Mouse (Mus musculus): ENCODE results near the gene Tango2.

Tango2 gene

GRCm38 (mm10) chr16:18383045-18383726, 35.3 kb upstream of the Tango2 start:
- DNase-seq (ENCODE audit: low read depth in 2 of 2, low spot score in 2 of 2): no peak

- no peak for DNase-seq (ENCODE audit: low read depth in 2 of 2, low spot score in 2 of 2)
Observed at GRCm38 (mm10) chr16:18381621-18382258, 33.8 kb upstream of the Tango2 start.

GRCm38 (mm10) chr16:18380495-18381063, 32.7 kb upstream of the Tango2 start:
- no peak for DNase-seq (ENCODE audit: low read depth in 2 of 2, low spot score in 2 of 2)

- DNase-seq (ENCODE audit: low read depth in 2 of 2, low spot score in 2 of 2): no peak
Observed at GRCm38 (mm10) chr16:18379338-18380001, 31.6 kb upstream of the Tango2 start.

GRCm38 (mm10) chr16:18378489-18378888, 30.6 kb upstream of the Tango2 start:
- DNase-seq (ENCODE audit: low read depth in 2 of 2, low spot score in 2 of 2): no peak

- DNase-seq (ENCODE audit: low read depth in 2 of 2, low spot score in 2 of 2): no peak
Observed at GRCm38 (mm10) chr16:18377203-18377602, 29.3 kb upstream of the Tango2 start.

- DNase-seq (ENCODE audit: low read depth in 2 of 2, low spot score in 2 of 2): no peak
Observed at GRCm38 (mm10) chr16:18376297-18376954, 28.5 kb upstream of the Tango2 start.

GRCm38 (mm10) chr16:18373632-18374031, 25.7 kb upstream of the Tango2 start:
- no peak for DNase-seq (ENCODE audit: low read depth in 2 of 2, low spot score in 2 of 2)

GRCm38 (mm10) chr16:18370197-18370596, 22.3 kb upstream of the Tango2 start:
- DNase-seq (ENCODE audit: low read depth in 2 of 2, low spot score in 2 of 2): no peak

GRCm38 (mm10) chr16:18366849-18367248, 18.9 kb upstream of the Tango2 start:
- DNase-seq (ENCODE audit: low read depth in 2 of 2, low spot score in 2 of 2): no peak

GRCm38 (mm10) chr16:18362948-18363347, 15.0 kb upstream of the Tango2 start:
- DNase-seq (ENCODE audit: low read depth in 2 of 2, low spot score in 2 of 2): no peak

- no peak for DNase-seq (ENCODE audit: low read depth in 2 of 2, low spot score in 2 of 2)
Observed at GRCm38 (mm10) chr16:18360151-18360805, 12.4 kb upstream of the Tango2 start.

- no peak for DNase-seq (ENCODE audit: low read depth in 2 of 2, low spot score in 2 of 2)
Observed at GRCm38 (mm10) chr16:18357977-18358376, 10.1 kb upstream of the Tango2 start.

GRCm38 (mm10) chr16:18356961-18357360, 9.1 kb upstream of the Tango2 start:
- no peak for DNase-seq (ENCODE audit: low read depth in 2 of 2, low spot score in 2 of 2)

GRCm38 (mm10) chr16:18353106-18353505, 5.2 kb upstream of the Tango2 start:
- no peak for DNase-seq (ENCODE audit: low read depth in 2 of 2, low spot score in 2 of 2)

- DNase-seq (ENCODE audit: low read depth in 2 of 2, low spot score in 2 of 2): no peak
Observed at GRCm38 (mm10) chr16:18351313-18352055, 3.6 kb upstream of the Tango2 start.

- no peak for DNase-seq (ENCODE audit: low read depth in 2 of 2, low spot score in 2 of 2)
Observed at GRCm38 (mm10) chr16:18349761-18350325, 1.9 kb upstream of the Tango2 start.

GRCm38 (mm10) chr16:18348601-18349175, 785 bp upstream of the Tango2 start:
- no peak for DNase-seq (ENCODE audit: low read depth in 2 of 2, low spot score in 2 of 2)

GRCm38 (mm10) chr16:18345243-18345642, 2.7 kb downstream of the Tango2 start:
- DNase-seq (ENCODE audit: low read depth in 2 of 2, low spot score in 2 of 2): peak; percentile 60 to 75

All from CD8-positive naive resting alpha-beta T cell, adult 2 months (primary cell).